Mouse (Mus musculus): Measurements from ENCODE around the gene Tmem136. TPM values are rescaled to one million over a fixed set of nuclear protein-coding genes. Genes with fewer than 3 reads are reported as not detected.

Gene Tmem136
- polyA plus RNA-seq, 1 experiment from 2014 or later = 12.8 TPM

DNA sequence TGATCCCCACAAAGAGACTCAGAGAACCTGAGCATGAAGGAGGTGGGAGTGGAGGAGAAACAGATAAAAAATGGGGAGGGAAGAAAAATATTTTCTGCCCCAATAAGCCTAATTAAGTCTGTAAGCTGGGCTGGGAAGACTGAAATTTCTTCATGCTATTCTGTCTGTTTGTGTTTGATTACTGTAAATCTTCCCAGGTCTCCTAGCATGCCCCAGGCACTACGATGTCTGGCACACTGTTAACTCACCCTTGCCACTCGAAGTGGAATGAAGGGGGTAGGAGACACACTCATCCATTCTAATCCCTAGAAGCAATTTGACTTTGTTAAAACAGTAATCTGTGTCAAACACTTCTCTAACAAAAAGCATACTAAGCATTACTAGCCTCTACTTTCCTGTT is 44.6 kb downstream of the Tmem136 start:
- ATAC-seq (ENCODE audit: extremely low read depth, insufficient number of reproducible peaks, low FRiP score, low TSS enrichment) = no peak
- 44% methylated on average over 2 of the region's 2 CpGs for WGBS

DNA sequence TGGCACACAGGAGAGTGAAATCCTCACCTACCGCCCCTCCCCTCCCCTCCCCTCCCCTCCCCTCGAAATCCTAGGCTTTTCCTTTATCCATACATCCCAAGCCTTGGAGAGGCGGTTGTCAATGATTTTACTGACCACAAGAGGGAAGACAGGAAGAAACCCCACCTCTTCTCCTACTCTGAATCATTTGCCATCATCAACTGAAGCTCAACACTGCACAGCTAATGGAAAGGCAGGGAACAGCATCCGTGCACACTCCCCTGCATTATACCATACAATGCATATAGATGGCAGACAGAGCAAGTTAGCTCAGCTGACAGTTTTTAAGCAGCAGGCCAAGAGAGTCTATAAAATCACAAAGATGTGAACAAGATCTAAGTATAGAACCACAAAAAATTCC is 45.2 kb downstream of the Tmem136 start:
- no peaks in the 10 kb centered on the region for H3K36me3 ChIP-seq
- WGBS = 45% methylated on average over 4 of the region's 4 CpGs
- no peak overlapping the region for H3K4me3 ChIP-seq
- H3K9me3 ChIP-seq = no peaks in the 10 kb centered on the region
- H3K4me1 ChIP-seq = peaks cover 66% of the 10 kb centered on the region
- no peak overlapping the region for H3K9ac ChIP-seq
- no peak overlapping the region for H3K4me2 ChIP-seq
- H3K27me3 ChIP-seq (replicated peaks) = no peaks in the 10 kb centered on the region
- H3K27ac ChIP-seq (replicated peaks) = no peak overlapping the region
- ATAC-seq (ENCODE audit: extremely low read depth, insufficient number of reproducible peaks, low FRiP score, low TSS enrichment) = no peak

More for the DNA sequence above, 44.6 kb downstream of the Tmem136 start:
- Histone ChIP-seq H3K27me3 (replicated peaks) (no peaks in the 10 kb centered on the region), H3K4me1 (peaks cover 66% of the 10 kb centered on the region), H3K27ac (replicated peaks) (no peak overlapping the region), H3K9me3 (no peaks in the 10 kb centered on the region), H3K4me2 (no peak overlapping the region), H3K4me3 (no peak overlapping the region), H3K36me3 (no peaks in the 10 kb centered on the region), H3K9ac (no peak overlapping the region)

DNA sequence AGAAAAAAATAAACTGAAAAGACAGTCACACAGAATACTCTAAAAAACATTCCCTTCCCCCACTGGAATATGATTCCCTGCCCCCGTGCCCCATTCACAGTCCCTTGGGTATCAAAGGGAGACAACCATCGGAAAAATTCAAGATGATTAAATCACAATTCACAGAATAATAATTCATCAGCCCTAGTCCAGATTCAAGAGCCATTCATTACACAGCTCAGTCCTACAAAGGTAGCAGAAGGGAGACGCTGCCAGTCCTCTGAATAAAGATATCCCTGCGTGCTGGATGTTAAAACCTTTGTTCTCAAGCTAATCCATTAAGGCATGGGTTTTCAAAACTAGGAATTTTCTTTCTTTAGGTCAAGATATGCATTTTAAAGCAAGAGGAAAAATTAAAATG is 45.8 kb downstream of the Tmem136 start:
- no peak overlapping the region for H3K27ac ChIP-seq (replicated peaks)
- no peak for ATAC-seq (ENCODE audit: extremely low read depth, insufficient number of reproducible peaks, low FRiP score, low TSS enrichment)
- no peaks in the 10 kb centered on the region for H3K36me3 ChIP-seq
- no peaks in the 10 kb centered on the region for H3K9me3 ChIP-seq
- no peaks in the 10 kb centered on the region for H3K27me3 ChIP-seq (replicated peaks)
- peaks cover 67% of the 10 kb centered on the region for H3K4me1 ChIP-seq
- H3K9ac ChIP-seq = no peak overlapping the region
- no peak overlapping the region for H3K4me2 ChIP-seq
- WGBS = 74% methylated on average over 4 of the region's 4 CpGs
- no peak overlapping the region for H3K4me3 ChIP-seq

DNA sequence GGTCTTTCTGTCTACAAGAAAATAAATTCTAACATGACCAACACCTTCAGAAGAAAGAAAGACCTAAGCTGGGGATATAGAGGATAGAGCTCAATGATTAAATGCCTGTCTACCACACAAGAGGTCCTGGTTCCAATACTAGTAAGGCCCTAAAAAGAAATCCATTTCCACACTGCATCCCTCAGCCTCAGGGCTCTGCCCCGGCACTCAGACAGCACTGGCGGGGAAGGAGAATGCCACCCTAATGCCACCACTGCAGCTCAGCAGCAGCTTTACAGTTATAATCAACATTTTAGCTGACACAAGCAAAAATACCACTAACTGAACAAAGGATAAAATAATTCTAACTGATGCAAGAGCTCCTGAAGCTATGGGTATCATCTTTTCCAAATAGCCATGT is 46.2 kb downstream of the Tmem136 start:
- 74% methylated on average over 2 of the region's 2 CpGs for WGBS
- Histone ChIP-seq H3K9ac (no peak overlapping the region), H3K36me3 (no peaks in the 10 kb centered on the region), H3K4me1 (peaks cover 66% of the 10 kb centered on the region), H3K27ac (replicated peaks) (no peak overlapping the region), H3K4me3 (no peak overlapping the region), H3K9me3 (no peaks in the 10 kb centered on the region), H3K4me2 (no peak overlapping the region), H3K27me3 (replicated peaks) (no peaks in the 10 kb centered on the region)
- ATAC-seq (ENCODE audit: extremely low read depth, insufficient number of reproducible peaks, low FRiP score, low TSS enrichment) = no peak

DNA sequence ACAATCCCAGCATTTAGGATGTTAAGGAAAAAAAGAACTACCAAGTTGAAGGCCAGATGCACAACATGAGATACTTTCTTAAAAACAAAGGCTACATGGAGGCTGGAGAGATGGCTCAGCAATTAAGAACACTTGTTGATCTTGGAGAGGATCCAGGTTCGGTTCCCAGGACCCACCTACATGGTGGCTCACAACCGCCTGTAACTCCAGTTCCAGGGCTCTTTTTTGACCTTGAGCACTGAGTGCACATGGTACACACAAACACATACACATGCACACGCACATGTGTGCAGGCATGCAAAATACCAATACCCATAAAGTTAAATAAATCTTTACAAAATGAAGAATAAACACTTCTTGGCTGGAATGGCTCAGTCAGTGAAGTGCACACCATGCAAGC is 48.5 kb downstream of the Tmem136 start:
- no peak overlapping the region for H3K4me2 ChIP-seq
- no peaks in the 10 kb centered on the region for H3K36me3 ChIP-seq
- no peaks in the 10 kb centered on the region for H3K9me3 ChIP-seq
- peaks cover 63% of the 10 kb centered on the region for H3K4me1 ChIP-seq
- H3K27me3 ChIP-seq (replicated peaks) = no peaks in the 10 kb centered on the region
- no peak overlapping the region for H3K27ac ChIP-seq (replicated peaks)
- no peak overlapping the region for H3K9ac ChIP-seq
- ATAC-seq (ENCODE audit: extremely low read depth, insufficient number of reproducible peaks, low FRiP score, low TSS enrichment) = no peak
- no peak overlapping the region for H3K4me3 ChIP-seq
- WGBS = 71% methylated on average over 3 of the region's 3 CpGs

DNA sequence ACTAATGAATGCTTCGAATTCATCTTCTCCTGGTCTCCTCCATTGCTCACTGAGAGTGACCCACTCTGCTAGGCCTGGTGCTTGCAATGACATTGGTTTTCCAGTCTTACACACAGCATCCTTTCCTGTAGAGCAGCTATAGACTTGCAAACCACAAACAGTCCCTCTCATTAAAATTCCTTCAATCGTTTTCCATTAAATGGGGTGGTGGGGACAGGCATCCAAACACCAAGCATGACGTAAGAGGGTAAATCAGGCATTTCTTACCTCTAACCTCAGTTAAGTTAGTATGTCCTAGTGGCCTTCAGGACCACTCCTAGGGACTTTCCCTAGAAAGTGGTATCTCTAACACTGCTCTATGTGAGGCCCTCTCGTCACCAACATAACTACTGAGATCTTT is 51.1 kb downstream of the Tmem136 start:
- H3K9ac ChIP-seq = no peak overlapping the region
- no peaks in the 10 kb centered on the region for H3K27me3 ChIP-seq (replicated peaks)
- H3K27ac ChIP-seq (replicated peaks) = no peak overlapping the region
- no peak for ATAC-seq (ENCODE audit: extremely low read depth, insufficient number of reproducible peaks, low FRiP score, low TSS enrichment)
- peaks cover 57% of the 10 kb centered on the region for H3K4me1 ChIP-seq
- 83% methylated on average over 4 of the region's 4 CpGs for WGBS
- no peaks in the 10 kb centered on the region for H3K9me3 ChIP-seq
- H3K4me2 ChIP-seq = no peak overlapping the region
- H3K36me3 ChIP-seq = no peaks in the 10 kb centered on the region
- no peak overlapping the region for H3K4me3 ChIP-seq

DNA sequence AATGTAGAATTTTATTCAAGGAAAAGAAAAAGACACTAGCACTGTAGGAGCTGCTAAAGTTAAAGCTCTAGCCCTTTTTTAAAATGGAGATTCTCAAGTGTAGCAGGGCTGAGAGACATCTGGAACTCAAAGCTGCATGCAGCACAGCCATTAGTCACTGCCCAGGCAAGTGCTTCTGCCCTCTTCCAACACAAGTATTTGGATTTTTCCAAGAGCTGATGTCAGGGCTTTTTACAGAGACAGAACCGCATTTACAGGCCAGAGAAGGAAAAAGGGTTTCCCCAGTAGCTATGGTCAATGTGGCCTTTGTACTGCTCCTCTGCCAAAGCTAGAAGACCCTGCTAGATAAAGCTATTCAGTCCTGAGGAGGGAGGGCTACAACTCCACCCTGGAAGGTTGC is 54.8 kb downstream of the Tmem136 start:
- Histone ChIP-seq H3K27me3 (replicated peaks) (no peaks in the 10 kb centered on the region), H3K4me1 (peaks cover 29% of the 10 kb centered on the region), H3K27ac (replicated peaks) (no peak overlapping the region), H3K9ac (no peak overlapping the region), H3K4me3 (no peak overlapping the region), H3K36me3 (no peaks in the 10 kb centered on the region), H3K9me3 (no peaks in the 10 kb centered on the region), H3K4me2 (no peak overlapping the region)
- 72% methylated on average over 1 of the region's 1 CpGs for WGBS
- ATAC-seq (ENCODE audit: extremely low read depth, insufficient number of reproducible peaks, low FRiP score, low TSS enrichment) = no peak

Other genes with a start within 250 kb of the Tmem136 start
- gene Grik4, start 172.1 kb downstream of the Tmem136 start, polyA plus RNA-seq (2015; fragmentation: Nextera tagmentation; extraction: Ambion mirVana) = 0.39 and 0.62 TPM in 2 replicates
- 9.2 and 9.7 TPM in 2 replicates for gene Arhgef12, start 9.3 kb downstream of the Tmem136 start, polyA plus RNA-seq (2015; fragmentation: Nextera tagmentation; extraction: Ambion mirVana)
- not detected in 2 replicates for gene Pou2f3, start 93.8 kb upstream of the Tmem136 start, polyA plus RNA-seq (2015; fragmentation: Nextera tagmentation; extraction: Ambion mirVana)
- gene Oaf, start 123.3 kb upstream of the Tmem136 start, polyA plus RNA-seq (2015; fragmentation: Nextera tagmentation; extraction: Ambion mirVana) = 28.0 and 29.7 TPM in 2 replicates
- 0.19 and 0.43 TPM in 2 replicates for gene Trim29, start 194.3 kb upstream of the Tmem136 start, polyA plus RNA-seq (2015; fragmentation: Nextera tagmentation; extraction: Ambion mirVana)